Mouse (Mus musculus) G1E (cell line): ENCODE data around the gene Rab38.

Experiments used
- CTCF ChIP-seq: IDR thresholded peaks from 2 replicates; pipeline ENCODE4 v1.5.1; 2012; ENCODE audit warnings: low read depth, low read length, inconsistent platforms, mixed read lengths
- GATA1 ChIP-seq: IDR thresholded peaks from 2 replicates; pipeline ENCODE4 v1.6.1; 2012; ENCODE audit warnings: borderline replicate concordance, low read length, inconsistent platforms, mixed read lengths
- GATA2 ChIP-seq: IDR thresholded peaks from 2 replicates; pipeline ENCODE4 v1.6.1; 2012; ENCODE audit warnings: low read depth, low read length, inconsistent platforms, borderline replicate concordance
- POLR2AphosphoS5 ChIP-seq: IDR thresholded peaks from 2 replicates; pipeline ENCODE4 v1.6.1; 2012; ENCODE audit warnings: low read depth, low read length, inconsistent platforms; ENCODE audit not compliant: insufficient replicate concordance
- TAL1 ChIP-seq: conservative IDR thresholded peaks from 2 replicates; pipeline ENCODE4 v1.6.1; 2012; ENCODE audit warnings: low read depth, low read length, inconsistent platforms, mixed read lengths

DNA sequence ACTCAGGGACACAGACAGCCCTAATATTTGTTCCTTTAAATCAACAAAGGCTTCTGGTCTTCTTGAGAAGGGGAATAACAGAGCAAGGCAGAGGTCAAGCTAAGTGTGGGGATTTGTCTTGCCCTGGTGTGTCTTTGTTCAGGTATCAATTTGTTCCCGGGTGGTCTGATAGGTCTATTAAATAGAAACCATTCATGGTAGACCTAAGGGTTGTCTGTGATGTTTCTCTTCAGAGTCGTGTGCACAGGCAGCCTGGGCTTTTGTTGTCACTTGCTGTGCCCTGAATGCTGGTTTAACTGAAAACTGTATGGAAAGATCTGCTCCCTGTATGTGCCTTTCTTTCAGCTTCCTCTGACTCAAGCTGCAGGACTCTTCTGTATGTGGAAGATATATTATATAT is 60.9 kb downstream of the Rab38 start:
- TF ChIP-seq CTCF = no peak
- TF ChIP-seq POLR2AphosphoS5 = no peak
- no peak for TF ChIP-seq GATA1
- TF ChIP-seq TAL1 = no peak
- no peak for TF ChIP-seq GATA2
